Comparison of ENCODE assay signal across 21 mouse cellular contexts in the genomic region with DNA sequence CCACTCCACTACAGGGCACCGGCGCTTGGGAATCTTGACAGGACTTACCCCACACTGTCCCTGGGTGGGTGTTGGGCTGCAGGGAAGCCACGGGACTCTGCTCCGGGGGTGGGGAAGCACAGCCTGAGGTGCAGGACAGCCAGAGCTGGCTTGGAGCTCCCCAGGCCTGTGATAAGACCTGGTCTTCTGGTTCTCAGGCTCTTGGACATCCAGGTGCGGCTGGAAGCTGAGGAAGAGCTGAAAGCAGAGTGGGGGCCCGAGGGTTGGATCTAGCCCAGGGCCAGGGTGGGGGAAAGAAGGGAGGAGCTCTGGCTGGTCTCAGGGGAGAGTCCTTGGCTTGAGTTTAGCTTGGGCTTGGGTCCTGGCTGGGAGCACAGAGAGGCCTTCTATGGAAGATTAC. TPM values are rescaled to one million over a fixed set of nuclear protein-coding genes. Genes with fewer than 3 reads are reported as not detected.
DNase-seq lines count a peak whose midpoint lies in the region; TF ChIP-seq lines count a peak whose summit lies in the region.
"Had no signal": no experiment of that assay in that cellular context is flagged by ENCODE, and none has a peak within 500 bp of the region (broad histone marks: within the 10 kb centered on the region; RNA-seq: fewer than 3 reads in every experiment).

No protein-coding gene starts in this region.

- intact Hi-C loops in gastrocnemius, adult 2 months (cut with DNase I), result loop anchor here (10.0 kb wide), 1 partner anchor 195 kb away; no protein-coding TSS in a partner anchor
- intact Hi-C loops in heart, adult 2 months (cut with DNase I), result loop anchor here (5.0 kb wide), 3 partner anchors 87 to 767 kb away; no protein-coding TSS in a partner anchor

- TF ChIP-seq POLR2A in heart, adult 2 months (IDR thresholded peaks at IDR 0.05; ENCODE audit: insufficient read depth, low read depth, low read length), result no peak

- H3K9me3 ChIP-seq in embryonic facial prominence, embryonic 10.5 days, result no peaks in the 10 kb centered on the region
- H3K9me3 ChIP-seq: embryonic facial prominence, embryonic 12.5 days; forebrain, embryonic 15.5 days; G1E; heart, embryonic 12.5 days; hindbrain, embryonic 13.5 days had no signal

- no peaks in the 10 kb centered on the region for H3K79me2 ChIP-seq in heart, adult 2 months (replicated peaks; ENCODE audit: control insufficient read depth, insufficient read depth, low read length)

- H3K36me3 ChIP-seq in heart, adult 2 months (ENCODE audit: control insufficient read depth, insufficient read depth, low read length), result no peaks in the 10 kb centered on the region
- no peaks in the 10 kb centered on the region for H3K36me3 ChIP-seq in embryonic facial prominence, embryonic 10.5 days (replicated peaks)
- H3K36me3 ChIP-seq: embryonic facial prominence, embryonic 12.5 days; forebrain, embryonic 15.5 days; G1E; heart, embryonic 12.5 days; hindbrain, embryonic 13.5 days had no signal

- H3K4me3 ChIP-seq in gastrocnemius, adult 2 months, result no peak overlapping the region
- H3K4me3 ChIP-seq in heart, adult 2 months, result no peak overlapping the region
- H3K4me3 ChIP-seq in embryonic facial prominence, embryonic 10.5 days, result no peak overlapping the region
- H3K4me3 ChIP-seq: embryonic facial prominence, embryonic 12.5 days; forebrain, embryonic 15.5 days; heart, embryonic 12.5 days; hindbrain, embryonic 13.5 days had no signal

- no peak for TF ChIP-seq CTCF in gastrocnemius, adult 2 months (IDR thresholded peaks at IDR 0.05)
- TF ChIP-seq CTCF in heart, adult 2 months (IDR thresholded peaks at IDR 0.05), result no peak

- H3K27ac ChIP-seq in gastrocnemius, adult 2 months, result no peak overlapping the region
- H3K27ac ChIP-seq in heart, adult 2 months, result no peak overlapping the region
- H3K27ac ChIP-seq in embryonic facial prominence, embryonic 10.5 days (replicated peaks), result peak overlapping the region; percentile 6; the same call in 1 of the 2 replicates
- H3K27ac ChIP-seq: embryonic facial prominence, embryonic 12.5 days; forebrain, embryonic 15.5 days; hindbrain, embryonic 13.5 days; hindbrain, postnatal 0 days had no signal

- 78% methylated on average over 6 of the region's 6 CpGs for WGBS in heart, adult 2 months
- 72% methylated on average over 6 of the region's 6 CpGs for WGBS in embryonic facial prominence, embryonic 10.5 days

- no peak for TF ChIP-seq EP300 in heart, adult 2 months (IDR thresholded peaks at IDR 0.05; ENCODE audit: insufficient read depth, low read depth, low read length)

- peak; percentile 10 for DNase-seq in adrenal gland, postnatal 10 days
- DNase-seq in adrenal gland, adult 8-10 months, result no peak
- peak; percentile 21 for DNase-seq in gastrocnemius, adult 2 months
- no peak for DNase-seq in gastrocnemius, adult 18-20 months (ENCODE audit: low spot score)
- DNase-seq in heart, postnatal 4 days, result peak; percentile 13
- no peak for DNase-seq in heart, adult 2 months
- DNase-seq in embryonic facial prominence, embryonic 10.5 days (ENCODE audit: low spot score), result no peak
- DNase-seq: adrenal gland, postnatal 14 days; B cell, adult 2 months; cerebellum, adult 18-20 months; cerebellum, adult 9-11 months; embryo, embryonic 11 days; gastrocnemius, postnatal 36 days; kidney, adult 18-20 months had no signal

- no peaks in the 10 kb centered on the region; the same call in 1 of the 2 replicates for H3K27me3 ChIP-seq in heart, adult 2 months (ENCODE audit: control insufficient read depth, insufficient read depth, low read length)
- no peaks in the 10 kb centered on the region for H3K27me3 ChIP-seq in embryonic facial prominence, embryonic 10.5 days (replicated peaks; ENCODE audit: low read depth, poor library complexity, severe bottlenecking)
- H3K27me3 ChIP-seq: embryonic facial prominence, embryonic 12.5 days; forebrain, embryonic 15.5 days; heart, embryonic 12.5 days; hindbrain, embryonic 13.5 days had no signal

- peaks cover 2% of the 10 kb centered on the region for H3K4me1 ChIP-seq in heart, adult 2 months (ENCODE audit: control insufficient read depth, insufficient read depth, low read length)
- peaks cover 29% of the 10 kb centered on the region for H3K4me1 ChIP-seq in embryonic facial prominence, embryonic 10.5 days

- no peak overlapping the region for H3K9ac ChIP-seq in heart, adult 2 months (ENCODE audit: low read depth, low read length)
- H3K9ac ChIP-seq: embryonic facial prominence, embryonic 12.5 days; forebrain, embryonic 15.5 days; heart, embryonic 12.5 days; hindbrain, embryonic 13.5 days had no signal

RNA-seq across cellular contexts. Expression of a gene that starts 1.1 kb away (rescaled TPM):
- 10 to 100 TPM; 37.3 to 37.7 TPM for total RNA-seq in adrenal gland, postnatal 10 days (2021)
- 10 to 100 TPM; 21.4 to 46.0 (median 31.1) TPM for total RNA-seq in adrenal gland, adult 8-10 months (2022)
- total RNA-seq in gastrocnemius, adult 2 months (2021), result 1 to 10 TPM; 3.8 to 5.5 TPM
- 1 to 10 TPM; 2.2 to 2.9 TPM for total RNA-seq in gastrocnemius, adult 18-20 months (2021)
- 10 to 100 TPM; 10.2 to 14.7 TPM for total RNA-seq in heart, postnatal 4 days (2021)
- 1 to 10 TPM; 5.2 to 6.2 TPM for total RNA-seq in heart, adult 2 months (2021)
- polyA plus RNA-seq in heart, adult 2 months (2012; rRNA removed), result 2.3 and 3.3 TPM in 2 replicates
- polyA plus RNA-seq in embryonic facial prominence, embryonic 10.5 days (2016; fragmentation: Nextera tagmentation; extraction: Ambion mirVana), result 22.0 and 24.9 TPM in 2 replicates
- total RNA-seq: G1E had no signal
- polyA plus RNA-seq: CD4-positive, CD25-positive, alpha-beta regulatory T cell, adult 4 months; G1E had no signal

Comparison
In these comparisons a context has a peak if more than half of its experiments do, and no peak if none do; other contexts are left out.
1. DNase-seq: peak in adrenal gland, postnatal 10 days (single experiment), gastrocnemius, adult 2 months (single experiment) and heart, postnatal 4 days (single experiment); none in adrenal gland, adult 8-10 months (single experiment), gastrocnemius, adult 18-20 months (single experiment), heart, adult 2 months (0 of 2) and embryonic facial prominence, embryonic 10.5 days (single experiment).